Mouse (Mus musculus) thymus, adult 2 months (tissue): Measurements from ENCODE around the gene Trappc3.

Experiments
- CTCF ChIP-seq: fragments of 200-500 bp; IDR thresholded peaks from 2 replicates; pipeline ENCODE4 v1.5.1; 2012; ENCODE audit warnings: mild to moderate bottlenecking, control low read depth, low read length, moderate library complexity, borderline replicate concordance; ENCODE audit not compliant: control insufficient read depth, poor library complexity, insufficient read depth; ENCODE audit errors: extremely low read depth
- POLR2A ChIP-seq: fragments of 200-500 bp; IDR thresholded peaks from 2 replicates; pipeline ENCODE4 v1.6.1; 2012; ENCODE audit warnings: mild to moderate bottlenecking, low read length, control low read depth, moderate library complexity; ENCODE audit not compliant: control insufficient read depth, poor library complexity, insufficient read depth; ENCODE audit errors: extremely low read depth

GRCm38 (mm10) chr4:126314393-126314792, 52.3 kb downstream of the Trappc3 start:
- TF ChIP-seq CTCF (no peak), POLR2A (no peak)
